Mouse (Mus musculus): ENCODE data around the gene Ugt2b38. TPM values are rescaled to one million over a fixed set of nuclear protein-coding genes. Genes with fewer than 3 reads are reported as not detected.
"Not testable (repeated sequence)": the region's sequence is repeated elsewhere in the genome, so short reads cannot be mapped to it uniquely, and the experiment has no call there.

Ugt2b38 gene
- total RNA-seq (2014; fragmentation: Nextera tagmentation): not detected in 2 replicates
- not detected in 2 replicates for total RNA-seq (2017)
- not detected in 2 replicates for polyA plus RNA-seq (2012)

- not testable (repeated sequence) for H3K27me3 ChIP-seq (ENCODE audit: insufficient read depth, low read length); H3K4me1 ChIP-seq (ENCODE audit: insufficient read depth, low read depth, low read length); H3K4me3 ChIP-seq (ENCODE audit: low read depth, low read length); H3K36me3 ChIP-seq (replicated peaks); ATAC-seq (ENCODE audit: extremely low read depth, insufficient number of reproducible peaks, low FRiP score, poor library complexity, severe bottlenecking); H3K9me3 ChIP-seq (replicated peaks); DNase-seq (ENCODE audit: low spot score)
Measured at GRCm38 (mm10) chr5:87424041-87424440, at the start of gene Ugt2b38. Ugt2b38 (minus strand) TSS chr5:87424203.

DNA sequence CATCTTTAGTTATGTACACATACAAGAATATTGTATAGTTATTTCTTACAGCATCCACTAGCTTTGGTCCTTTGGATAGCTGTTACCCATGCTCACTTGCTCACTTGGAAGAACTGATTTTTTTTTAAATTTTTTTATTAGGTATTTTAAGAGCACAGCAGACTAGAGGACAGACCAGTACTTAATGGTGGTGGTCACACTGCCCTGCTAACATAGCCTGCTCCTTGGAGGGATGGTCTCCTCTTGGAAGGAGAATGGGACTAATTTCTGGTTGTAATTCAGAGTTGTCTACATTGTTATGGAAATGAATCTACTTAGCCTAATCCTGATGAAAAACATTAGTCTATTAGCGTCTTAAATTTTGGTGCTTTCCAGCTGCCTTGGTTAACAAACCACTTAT, 34.8 kb upstream of the Ugt2b38 start:
- ATAC-seq (ENCODE audit: extremely low read depth, insufficient number of reproducible peaks, low FRiP score, poor library complexity, severe bottlenecking) (no peak), DNase-seq (ENCODE audit: low spot score) (no peak)
- H3K4me3 ChIP-seq (ENCODE audit: low read depth, low read length): no peak overlapping the region
- H3K27me3 ChIP-seq (ENCODE audit: insufficient read depth, low read length): no peaks in the 10 kb centered on the region
- no peaks in the 10 kb centered on the region for H3K36me3 ChIP-seq (replicated peaks)
- H3K9me3 ChIP-seq (replicated peaks): no peaks in the 10 kb centered on the region
- no peak for TF ChIP-seq GATA2 (IDR thresholded peaks at IDR 0.05; ENCODE audit: borderline replicate concordance, low read depth, low read length)
- no peak for TF ChIP-seq POLR2AphosphoS5 (IDR thresholded peaks at IDR 0.05; ENCODE audit: insufficient replicate concordance, low read depth, low read length)
- no peak for TF ChIP-seq GATA1 (IDR thresholded peaks at IDR 0.05; ENCODE audit: borderline replicate concordance, low read length)
- TF ChIP-seq CTCF (IDR thresholded peaks at IDR 0.05; ENCODE audit: low read depth, low read length): no peak
- no peak for TF ChIP-seq TAL1 (conservative IDR thresholded peaks at IDR 0.05; ENCODE audit: low read depth, low read length)
- H3K4me1 ChIP-seq (ENCODE audit: insufficient read depth, low read depth, low read length): no peaks in the 10 kb centered on the region

GRCm38 (mm10) chr5:87457701-87458100, 33.7 kb upstream of the Ugt2b38 start:
- H3K9me3 ChIP-seq (replicated peaks): no peaks in the 10 kb centered on the region

DNA sequence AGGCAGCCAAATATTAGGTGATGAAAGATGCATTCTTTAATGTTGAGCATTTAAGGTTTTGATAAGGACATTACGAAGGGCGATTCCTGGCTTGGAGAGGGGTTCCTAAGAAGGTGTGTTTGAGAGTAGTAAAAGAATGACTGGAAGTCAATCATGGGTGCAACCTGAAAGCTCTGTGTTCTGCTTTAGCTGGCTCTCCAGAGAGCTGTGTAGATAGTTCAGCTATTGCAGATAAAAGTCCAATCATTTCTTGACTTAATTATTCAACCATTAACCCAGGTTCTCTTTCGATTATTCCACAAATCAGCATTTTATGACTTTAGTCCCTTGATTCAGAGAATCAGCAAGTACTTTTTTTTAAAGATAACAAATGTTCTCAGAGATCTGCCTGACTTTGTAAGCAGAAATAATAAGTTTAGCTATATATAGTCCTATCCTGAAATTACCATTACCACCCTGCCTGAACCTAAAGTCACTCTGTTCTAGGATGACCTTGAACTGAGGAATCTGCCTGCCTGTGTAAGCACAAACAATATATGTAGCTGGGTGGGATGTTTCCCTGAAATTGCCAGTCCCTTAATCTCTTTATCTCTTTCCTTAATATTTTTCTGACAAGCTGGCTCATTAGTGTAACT, 32.3 kb upstream of the Ugt2b38 start:
- ATAC-seq (ENCODE audit: extremely low read depth, insufficient number of reproducible peaks, low FRiP score, poor library complexity, severe bottlenecking): no peak
- H3K27me3 ChIP-seq (ENCODE audit: insufficient read depth, low read length): no peaks in the 10 kb centered on the region
- no peak overlapping the region for H3K4me3 ChIP-seq (ENCODE audit: low read depth, low read length)
- H3K4me1 ChIP-seq (ENCODE audit: insufficient read depth, low read depth, low read length): no peaks in the 10 kb centered on the region
- TF ChIP-seq GATA2 (IDR thresholded peaks at IDR 0.05; ENCODE audit: borderline replicate concordance, low read depth, low read length): no peak
- no peak for TF ChIP-seq TAL1 (conservative IDR thresholded peaks at IDR 0.05; ENCODE audit: low read depth, low read length)
- no peak for TF ChIP-seq GATA1 (IDR thresholded peaks at IDR 0.05; ENCODE audit: borderline replicate concordance, low read length)
- no peak for TF ChIP-seq POLR2AphosphoS5 (IDR thresholded peaks at IDR 0.05; ENCODE audit: insufficient replicate concordance, low read depth, low read length)
- no peak for TF ChIP-seq CTCF (IDR thresholded peaks at IDR 0.05; ENCODE audit: low read depth, low read length)
- DNase-seq (ENCODE audit: low spot score): no peak
- no peaks in the 10 kb centered on the region for H3K9me3 ChIP-seq (replicated peaks)
- no peaks in the 10 kb centered on the region for H3K36me3 ChIP-seq (replicated peaks)

More at GRCm38 (mm10) chr5:87457701-87458100, 33.7 kb upstream of the Ugt2b38 start:
- DNase-seq (ENCODE audit: low spot score): no peak
- Histone ChIP-seq H3K36me3 (replicated peaks) (no peaks in the 10 kb centered on the region), H3K4me3 (ENCODE audit: low read depth, low read length) (no peak overlapping the region), H3K4me1 (ENCODE audit: insufficient read depth, low read depth, low read length) (no peaks in the 10 kb centered on the region), H3K27me3 (ENCODE audit: insufficient read depth, low read length) (no peaks in the 10 kb centered on the region)
- no peak for ATAC-seq (ENCODE audit: extremely low read depth, insufficient number of reproducible peaks, low FRiP score, poor library complexity, severe bottlenecking)
- no peak for TF ChIP-seq GATA1 (IDR thresholded peaks at IDR 0.05; ENCODE audit: borderline replicate concordance, low read length)
- TF ChIP-seq TAL1 (conservative IDR thresholded peaks at IDR 0.05; ENCODE audit: low read depth, low read length): no peak
- no peak for TF ChIP-seq CTCF (IDR thresholded peaks at IDR 0.05; ENCODE audit: low read depth, low read length)
- no peak for TF ChIP-seq GATA2 (IDR thresholded peaks at IDR 0.05; ENCODE audit: borderline replicate concordance, low read depth, low read length)
- no peak for TF ChIP-seq POLR2AphosphoS5 (IDR thresholded peaks at IDR 0.05; ENCODE audit: insufficient replicate concordance, low read depth, low read length)

GRCm38 (mm10) chr5:87455519-87455918, 31.5 kb upstream of the Ugt2b38 start:
- Histone ChIP-seq H3K27me3 (ENCODE audit: insufficient read depth, low read length) (no peaks in the 10 kb centered on the region), H3K36me3 (replicated peaks) (no peaks in the 10 kb centered on the region), H3K4me3 (ENCODE audit: low read depth, low read length) (no peak overlapping the region), H3K9me3 (replicated peaks) (no peaks in the 10 kb centered on the region), H3K4me1 (ENCODE audit: insufficient read depth, low read depth, low read length) (no peaks in the 10 kb centered on the region)
- ATAC-seq (ENCODE audit: extremely low read depth, insufficient number of reproducible peaks, low FRiP score, poor library complexity, severe bottlenecking): no peak
- TF ChIP-seq CTCF (IDR thresholded peaks at IDR 0.05; ENCODE audit: low read depth, low read length) (no peak), TAL1 (conservative IDR thresholded peaks at IDR 0.05; ENCODE audit: low read depth, low read length) (no peak), GATA1 (IDR thresholded peaks at IDR 0.05; ENCODE audit: borderline replicate concordance, low read length) (no peak), GATA2 (IDR thresholded peaks at IDR 0.05; ENCODE audit: borderline replicate concordance, low read depth, low read length) (no peak), POLR2AphosphoS5 (IDR thresholded peaks at IDR 0.05; ENCODE audit: insufficient replicate concordance, low read depth, low read length) (no peak)
- DNase-seq (ENCODE audit: low spot score): no peak

GRCm38 (mm10) chr5:87452514-87452913, 28.5 kb upstream of the Ugt2b38 start:
- not testable (repeated sequence) for DNase-seq (ENCODE audit: low spot score); H3K4me3 ChIP-seq (ENCODE audit: low read depth, low read length)

GRCm38 (mm10) chr5:87436264-87436663, 12.3 kb upstream of the Ugt2b38 start:
- Histone ChIP-seq H3K36me3 (replicated peaks) (no peaks in the 10 kb centered on the region), H3K4me3 (ENCODE audit: low read depth, low read length) (no peak overlapping the region), H3K4me1 (ENCODE audit: insufficient read depth, low read depth, low read length) (no peaks in the 10 kb centered on the region), H3K27me3 (ENCODE audit: insufficient read depth, low read length) (no peaks in the 10 kb centered on the region), H3K9me3 (replicated peaks) (no peaks in the 10 kb centered on the region)
- no peak for ATAC-seq (ENCODE audit: extremely low read depth, insufficient number of reproducible peaks, low FRiP score, poor library complexity, severe bottlenecking)
- TF ChIP-seq GATA1 (IDR thresholded peaks at IDR 0.05; ENCODE audit: borderline replicate concordance, low read length): no peak
- TF ChIP-seq GATA2 (IDR thresholded peaks at IDR 0.05; ENCODE audit: borderline replicate concordance, low read depth, low read length): no peak
- TF ChIP-seq CTCF (IDR thresholded peaks at IDR 0.05; ENCODE audit: low read depth, low read length): no peak
- no peak for TF ChIP-seq POLR2AphosphoS5 (IDR thresholded peaks at IDR 0.05; ENCODE audit: insufficient replicate concordance, low read depth, low read length)
- no peak for TF ChIP-seq TAL1 (conservative IDR thresholded peaks at IDR 0.05; ENCODE audit: low read depth, low read length)
- no peak for DNase-seq (ENCODE audit: low spot score)

More at GRCm38 (mm10) chr5:87452514-87452913, 28.5 kb upstream of the Ugt2b38 start:
- not testable (repeated sequence) for H3K9me3 ChIP-seq (replicated peaks); H3K36me3 ChIP-seq (replicated peaks); H3K27me3 ChIP-seq (ENCODE audit: insufficient read depth, low read length); H3K4me1 ChIP-seq (ENCODE audit: insufficient read depth, low read depth, low read length); ATAC-seq (ENCODE audit: extremely low read depth, insufficient number of reproducible peaks, low FRiP score, poor library complexity, severe bottlenecking)

Measured in G1E (cell line).